Mouse (Mus musculus) liver, postnatal 0 days (tissue): ENCODE results near the gene Ryr3.

Experiments
- CTCF ChIP-seq: sonication (generic); IDR thresholded peaks from 2 replicates; pipeline ENCODE4 v1.5.1; 2016; ENCODE audit warnings: antibody characterized with exemption, low read depth
- EP300 ChIP-seq: IDR thresholded peaks from 2 replicates; pipeline ENCODE4 v1.6.1; 2016; ENCODE audit warnings: antibody characterized with exemption, low read depth, mild to moderate bottlenecking

DNA sequence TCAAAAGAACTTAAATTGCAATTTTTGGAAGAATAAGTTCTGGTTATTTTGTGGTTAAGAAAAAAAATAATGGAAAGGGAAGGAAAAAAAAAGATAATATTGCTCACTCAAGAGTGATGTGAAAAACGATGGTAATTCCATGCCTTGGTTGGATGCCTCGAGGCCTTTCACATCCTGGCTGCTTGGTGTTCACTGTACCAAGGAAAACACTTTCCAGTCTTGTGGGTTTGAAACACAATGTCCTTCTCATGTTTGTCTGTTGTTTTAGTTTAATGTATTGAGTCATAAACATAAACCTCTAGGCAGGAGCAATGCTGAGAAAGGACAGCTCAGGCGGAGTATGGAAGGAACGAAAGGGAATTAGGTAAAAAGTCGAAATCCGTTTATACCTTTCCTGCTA, 122.8 kb downstream of the Ryr3 start:
- TF ChIP-seq EP300 (no peak), CTCF (no peak)
